Mouse (Mus musculus) cerebellum, adult 9-11 months (tissue): Measurements from ENCODE around the gene Timm9.

Experiments
- DNase-seq: peaks from one replicate; pipeline ENCODE4 v3.0.0; 2022

Timm9 gene

GRCm38 (mm10) chr12:71136130-71136973 is at the start of gene Timm9, which contains the start of gene 2700049A03Rik:
Gene Timm9, minus strand, starts transcription at chr12:71136684.
Gene 2700049A03Rik, plus strand, starts transcription at chr12:71136848.
- peak; percentile 86 for DNase-seq

GRCm38 (mm10) chr12:71184396-71184795 is 47.9 kb upstream of the Timm9 start:
- DNase-seq = no peak

- no peak for DNase-seq
These were observed 47.3 kb upstream of the Timm9 start for GRCm38 (mm10) chr12:71183736-71184135.

GRCm38 (mm10) chr12:71169911-71170310 is 33.4 kb upstream of the Timm9 start:
- DNase-seq = no peak

- no peak for DNase-seq
These were observed 27.9 kb upstream of the Timm9 start for GRCm38 (mm10) chr12:71164410-71164809.

GRCm38 (mm10) chr12:71157974-71158373 is 21.5 kb upstream of the Timm9 start:
- no peak for DNase-seq

GRCm38 (mm10) chr12:71154979-71155378 is 18.5 kb upstream of the Timm9 start:
- no peak for DNase-seq

- DNase-seq = no peak
These were observed 13.7 kb upstream of the Timm9 start for GRCm38 (mm10) chr12:71150167-71150566.

GRCm38 (mm10) chr12:71149456-71149855 is 13.0 kb upstream of the Timm9 start:
- no peak for DNase-seq

GRCm38 (mm10) chr12:71148801-71149200 is 12.3 kb upstream of the Timm9 start:
- no peak for DNase-seq

GRCm38 (mm10) chr12:71147641-71148040 is 11.2 kb upstream of the Timm9 start:
- peak; percentile 36 for DNase-seq

GRCm38 (mm10) chr12:71141189-71141588 is 4.7 kb upstream of the Timm9 start:
- no peak for DNase-seq

- DNase-seq = no peak
These were observed 2.9 kb upstream of the Timm9 start for GRCm38 (mm10) chr12:71139258-71139828.

- DNase-seq = no peak
These were observed 1.2 kb upstream of the Timm9 start for GRCm38 (mm10) chr12:71137686-71138085.

- DNase-seq = peak; percentile 78
These were observed 549 bp upstream of the Timm9 start for GRCm38 (mm10) chr12:71136974-71137491.

- no peak for DNase-seq
These were observed 903 bp downstream of the Timm9 start for GRCm38 (mm10) chr12:71135581-71135980.

- DNase-seq = peak; percentile 91
These were observed 13.2 kb downstream of the Timm9 start for GRCm38 (mm10) chr12:71123286-71123685.

GRCm38 (mm10) chr12:71122731-71123130 is 13.8 kb downstream of the Timm9 start:
- peak; percentile 25 for DNase-seq

- DNase-seq = no peak
These were observed 20.1 kb downstream of the Timm9 start for GRCm38 (mm10) chr12:71116411-71116810.

- peak; percentile 30 for DNase-seq
These were observed 22.7 kb downstream of the Timm9 start for GRCm38 (mm10) chr12:71113675-71114288.

GRCm38 (mm10) chr12:71113074-71113473 is 23.4 kb downstream of the Timm9 start:
- DNase-seq = no peak

GRCm38 (mm10) chr12:71111331-71111730 is 25.2 kb downstream of the Timm9 start, which contains the start of gene Tomm20l:
Gene Tomm20l, plus strand, starts transcription at chr12:71111428.
- peak; percentile 54 for DNase-seq

- no peak for DNase-seq
These were observed 29.2 kb downstream of the Timm9 start for GRCm38 (mm10) chr12:71107216-71107771.
